Mouse (Mus musculus) megakaryocyte, embryonic 14.5 days (primary cell): Measurements from ENCODE around the gene Thy1. TPM values are rescaled to one million over a fixed set of nuclear protein-coding genes. Genes with fewer than 3 reads are reported as not detected.

Source experiments
- H3K27me3 ChIP-seq: replicated peaks from 2 replicates; pipeline ENCODE3; 2012; ENCODE audit warnings: inconsistent platforms
- H3K36me3 ChIP-seq: replicated peaks from 2 replicates; pipeline ENCODE3; 2012; ENCODE audit warnings: low read length, inconsistent platforms, mixed read lengths
- H3K4me1 ChIP-seq: 2 replicates; pipeline ENCODE4 v1.6.1; 2012; ENCODE audit warnings: inconsistent platforms
- H3K4me3 ChIP-seq: replicated peaks from 2 replicates; pipeline ENCODE3; 2012; ENCODE audit warnings: moderate library complexity, mild to moderate bottlenecking, inconsistent platforms
- H3K9me3 ChIP-seq: 2 replicates; pipeline ENCODE4 v1.6.1; 2012; ENCODE audit warnings: inconsistent platforms
- FLI1 ChIP-seq: IDR thresholded peaks from 2 replicates; pipeline ENCODE4 v1.6.1; 2012; ENCODE audit warnings: low read length, inconsistent platforms, mixed read lengths
- GATA1 ChIP-seq: IDR thresholded peaks from 3 replicates; pipeline ENCODE4 v1.6.1; 2012; ENCODE audit warnings: mixed read lengths, low read length, inconsistent platforms, borderline replicate concordance
- polyA plus RNA-seq: library from polyadenylated mRNA; stranded (reverse); fragments of >175 nt; gene quantifications from 2 replicates; pipeline ENCODE4 v1.2.3, GENCODE M21; 2012; ENCODE audit warnings: low replicate concordance; ENCODE audit not compliant: insufficient read depth

Gene Thy1
- polyA plus RNA-seq, 1 experiment: 0.17 TPM

DNA sequence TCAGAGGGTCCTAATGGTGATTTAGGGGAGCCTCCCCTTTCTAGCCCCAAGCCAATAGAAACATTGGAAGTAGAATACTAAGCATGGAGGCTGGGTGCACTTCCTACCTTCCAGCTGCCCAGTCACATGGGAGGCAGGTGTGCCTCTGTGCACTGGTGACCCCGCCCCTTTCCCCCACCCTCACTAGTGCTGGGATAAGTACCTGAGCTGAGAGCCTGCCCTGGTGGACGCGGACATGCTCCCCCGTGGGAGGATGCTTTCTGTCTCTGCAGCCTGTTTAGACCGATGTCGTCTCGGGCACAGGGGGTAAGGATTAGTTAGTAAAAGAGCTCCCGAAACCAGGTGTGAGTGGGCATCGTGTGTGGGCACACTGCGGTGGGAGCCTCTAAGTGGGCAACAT, 43.8 kb downstream of the Thy1 start:
- Histone ChIP-seq H3K36me3 (peaks cover 13% of the 10 kb centered on the region), H3K4me1 (peaks cover 74% of the 10 kb centered on the region), H3K27me3 (peaks cover 43% of the 10 kb centered on the region), H3K9me3 (no peaks in the 10 kb centered on the region), H3K4me3 (no peak overlapping the region)
- TF ChIP-seq FLI1: no peak
- TF ChIP-seq GATA1: no peak

DNA sequence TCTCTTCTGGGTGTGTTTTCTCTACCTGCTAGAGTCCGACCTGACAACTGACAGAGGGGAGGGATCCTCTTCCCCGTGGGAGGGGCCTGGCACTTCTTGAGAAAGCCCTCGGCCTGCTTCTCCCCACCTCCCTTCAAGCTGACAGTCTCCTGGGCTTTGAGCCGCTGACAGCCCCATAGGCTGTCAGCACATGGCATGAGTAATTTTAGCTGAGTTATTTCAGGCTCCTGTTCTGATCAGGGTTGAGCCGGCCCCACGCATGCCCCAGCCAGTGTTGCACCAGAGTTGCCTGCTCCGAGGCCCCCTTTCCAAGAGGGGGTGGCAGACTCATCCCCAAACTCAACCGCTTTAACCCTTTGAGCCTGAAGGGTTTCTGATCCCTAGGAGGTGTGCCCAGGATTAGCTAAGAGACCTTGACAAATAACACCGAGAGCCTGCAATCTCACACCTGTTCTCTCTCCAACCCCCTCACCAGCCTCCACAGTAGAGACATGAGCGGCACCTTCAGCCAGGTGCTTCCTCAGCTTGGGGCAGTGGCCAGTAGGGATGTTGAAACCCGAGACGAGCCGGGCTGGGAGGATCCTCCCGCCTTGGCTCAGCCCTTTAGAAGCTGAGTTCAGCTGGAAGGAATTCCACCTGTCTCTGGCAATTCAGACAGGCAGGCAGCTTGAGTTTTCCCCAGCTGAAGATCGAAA, 44.7 kb downstream of the Thy1 start:
- H3K36me3 ChIP-seq: peaks cover 21% of the 10 kb centered on the region
- no peak for TF ChIP-seq FLI1
- H3K9me3 ChIP-seq: no peaks in the 10 kb centered on the region
- peaks cover 35% of the 10 kb centered on the region for H3K27me3 ChIP-seq
- peaks cover 73% of the 10 kb centered on the region for H3K4me1 ChIP-seq
- H3K4me3 ChIP-seq: no peak overlapping the region

DNA sequence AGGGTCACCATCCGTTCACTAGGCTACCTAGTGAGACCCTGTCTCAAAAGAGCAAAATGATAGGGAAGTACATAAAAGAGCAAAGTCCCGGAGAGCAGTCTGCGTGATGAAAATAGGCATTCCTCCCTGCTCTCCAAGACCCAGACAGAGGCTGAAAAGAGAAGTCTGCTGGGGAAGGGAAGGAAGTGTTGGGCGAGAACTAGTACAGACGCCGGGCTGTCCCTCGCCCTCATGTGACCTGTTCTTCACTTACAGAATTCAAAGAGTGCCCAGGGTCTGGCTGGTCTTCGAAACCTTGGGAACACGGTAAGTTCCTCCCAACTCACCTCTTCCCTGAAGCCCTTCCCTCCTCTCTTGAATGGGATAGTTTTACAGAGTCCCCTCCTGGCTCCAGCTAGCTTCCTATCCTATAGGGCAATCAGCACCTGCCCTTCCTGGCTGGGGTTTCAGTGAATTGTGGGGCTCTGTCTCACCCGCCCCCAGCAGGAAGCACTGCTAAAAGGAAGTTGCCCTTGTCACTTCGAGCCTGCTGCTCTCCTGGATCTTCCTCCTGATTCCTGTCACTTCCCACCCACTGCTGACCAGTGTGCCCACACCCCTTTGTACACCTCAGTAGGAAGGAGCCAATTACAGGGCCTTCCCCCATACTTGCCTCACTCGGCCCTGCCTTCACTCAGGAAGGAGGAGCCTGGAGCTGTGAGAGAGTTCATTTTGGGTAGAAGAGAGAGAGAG, 45.9 kb downstream of the Thy1 start:
- H3K9me3 ChIP-seq: no peaks in the 10 kb centered on the region
- peaks cover 28% of the 10 kb centered on the region for H3K36me3 ChIP-seq
- H3K4me3 ChIP-seq: peak overlapping the region; percentile 82
- H3K4me1 ChIP-seq: peaks cover 67% of the 10 kb centered on the region
- no peak for TF ChIP-seq GATA1
- no peak for TF ChIP-seq FLI1
- H3K27me3 ChIP-seq: peaks cover 24% of the 10 kb centered on the region

DNA sequence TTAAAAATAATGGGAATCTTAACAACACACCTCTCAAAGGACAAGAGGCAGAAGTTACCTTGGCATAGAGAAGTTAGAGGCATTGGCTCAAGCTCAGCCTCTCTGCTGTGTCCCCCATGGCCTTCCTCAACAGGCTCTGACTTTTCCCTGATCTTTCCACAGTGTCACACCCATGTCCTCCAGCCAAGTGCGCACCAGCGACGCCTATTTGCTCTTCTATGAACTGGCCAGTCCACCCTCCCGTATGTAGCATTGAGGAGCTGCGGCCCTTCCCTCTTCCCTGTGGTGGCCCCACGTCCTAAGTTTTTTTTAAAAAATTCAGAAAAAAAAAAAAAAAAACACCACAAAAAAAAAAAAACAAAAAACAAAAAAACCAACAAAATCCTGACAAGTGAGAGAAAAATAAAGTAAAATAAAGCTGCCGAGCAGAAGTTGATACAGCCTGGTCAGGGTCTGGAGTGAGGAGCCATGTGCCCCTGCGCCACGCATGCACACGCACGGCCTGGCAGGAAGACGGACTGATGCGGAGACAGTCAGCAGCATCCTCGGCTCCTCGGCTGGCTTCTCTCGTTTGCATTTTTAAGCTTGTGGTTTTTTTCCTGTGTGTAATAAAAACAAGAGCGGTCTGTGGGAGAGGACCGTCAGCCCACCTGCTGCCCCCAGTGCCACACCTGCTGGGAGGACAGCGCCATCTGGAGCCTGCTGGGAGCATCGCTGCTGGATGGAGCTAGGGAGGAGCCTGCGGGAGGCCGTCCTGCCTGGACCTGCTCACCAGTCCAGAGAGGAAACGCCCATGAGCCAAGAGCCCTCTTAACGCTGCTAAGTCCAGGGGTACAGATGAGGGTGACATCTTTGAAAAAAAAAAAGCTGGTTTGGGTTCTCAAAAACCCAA, 50.7 kb downstream of the Thy1 start:
- Histone ChIP-seq H3K36me3 (peaks cover 28% of the 10 kb centered on the region), H3K4me3 (peak overlapping the region; percentile 46), H3K9me3 (no peaks in the 10 kb centered on the region), H3K27me3 (no peaks in the 10 kb centered on the region), H3K4me1 (peaks cover 42% of the 10 kb centered on the region)
- no peak for TF ChIP-seq GATA1
- no peak for TF ChIP-seq FLI1

DNA sequence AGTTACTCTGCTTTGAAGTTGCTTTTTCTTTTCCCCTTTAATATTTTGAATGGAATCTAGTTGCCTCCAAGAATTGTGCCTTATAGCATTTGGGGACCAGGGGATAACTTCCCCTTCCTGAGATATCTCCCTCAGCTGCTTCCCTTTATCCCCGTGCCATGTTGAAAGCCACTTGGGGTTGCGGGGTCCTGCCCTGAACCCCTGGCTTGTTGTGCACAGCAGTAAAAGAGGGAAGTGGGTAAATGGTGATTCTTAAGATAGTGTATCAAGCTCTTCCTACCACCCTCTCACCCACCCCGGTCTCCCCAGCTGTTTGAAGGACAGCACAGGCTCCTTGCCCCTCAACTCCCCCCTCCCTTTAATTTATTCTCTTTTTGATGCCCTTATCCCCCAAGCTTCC, 51.6 kb downstream of the Thy1 start:
- Histone ChIP-seq H3K4me1 (peaks cover 34% of the 10 kb centered on the region), H3K9me3 (no peaks in the 10 kb centered on the region), H3K27me3 (no peaks in the 10 kb centered on the region), H3K4me3 (no peak overlapping the region), H3K36me3 (peaks cover 28% of the 10 kb centered on the region)
- TF ChIP-seq FLI1: no peak
- no peak for TF ChIP-seq GATA1

DNA sequence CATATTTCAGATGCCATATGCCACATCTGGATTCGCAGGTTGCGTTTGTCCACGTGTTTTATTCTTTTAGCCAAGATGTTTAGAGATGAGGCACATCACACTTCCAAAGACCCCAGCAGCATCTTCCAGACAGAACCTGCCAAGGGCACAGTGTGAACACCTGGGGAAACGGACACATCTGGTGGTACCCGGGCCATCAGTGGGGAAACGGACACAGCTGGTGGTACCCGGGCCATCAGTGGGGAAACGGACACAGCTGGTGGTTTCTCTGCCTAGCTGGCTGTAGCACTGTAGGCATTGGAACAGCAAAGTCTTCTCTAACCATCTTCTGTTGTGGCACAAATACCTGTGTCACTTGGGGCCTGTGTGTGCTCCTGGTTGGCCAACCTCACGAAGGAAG, 52.6 kb downstream of the Thy1 start:
- TF ChIP-seq GATA1 (no peak), FLI1 (no peak)
- H3K4me1 ChIP-seq: peaks cover 33% of the 10 kb centered on the region
- peaks cover 26% of the 10 kb centered on the region for H3K36me3 ChIP-seq
- no peaks in the 10 kb centered on the region for H3K9me3 ChIP-seq
- H3K4me3 ChIP-seq: no peak overlapping the region
- no peaks in the 10 kb centered on the region for H3K27me3 ChIP-seq

DNA sequence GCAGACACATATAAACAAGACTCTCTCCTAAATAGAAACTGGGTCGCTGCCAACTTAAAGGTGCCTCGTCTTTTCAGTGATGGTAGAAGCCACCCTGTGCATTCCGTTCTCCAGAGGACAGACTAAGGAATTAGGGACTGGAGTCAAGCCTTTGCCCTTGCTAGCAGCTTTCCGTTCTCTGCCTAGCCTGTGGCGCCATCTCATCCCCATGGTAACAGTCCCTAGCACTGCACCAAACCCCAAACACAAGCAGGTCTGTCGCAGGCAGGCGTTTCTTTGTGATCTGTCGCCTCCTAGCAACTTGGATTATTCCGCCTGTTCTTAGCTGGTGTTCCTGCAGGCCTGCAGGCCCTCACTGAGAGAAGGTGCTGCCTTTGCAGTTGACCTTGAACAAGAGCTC, 53.4 kb downstream of the Thy1 start:
- Histone ChIP-seq H3K4me1 (peaks cover 37% of the 10 kb centered on the region), H3K36me3 (peaks cover 21% of the 10 kb centered on the region), H3K9me3 (no peaks in the 10 kb centered on the region), H3K4me3 (no peak overlapping the region), H3K27me3 (no peaks in the 10 kb centered on the region)
- TF ChIP-seq FLI1 (no peak), GATA1 (no peak)

Other genes starting within 250 kb of the Thy1 start
- 1.6 and 3.3 TPM in 2 replicates for gene Usp2, start 23.6 kb downstream of the Thy1 start, polyA plus RNA-seq
- gene Mfrp, start 58.3 kb downstream of the Thy1 start, polyA plus RNA-seq: not detected in 2 replicates
- gene C1qtnf5, start 63.9 kb downstream of the Thy1 start, polyA plus RNA-seq: not detected in 2 replicates
- gene Gm49380, start 70.1 kb downstream of the Thy1 start, polyA plus RNA-seq: not detected in 2 replicates
- gene Rnf26, start 70.1 kb downstream of the Thy1 start, polyA plus RNA-seq: 4.3 and 22.2 TPM in 2 replicates
- not detected in 2 replicates for gene Mcam, start 91.1 kb downstream of the Thy1 start, polyA plus RNA-seq
- 2.4 and 3.9 TPM in 2 replicates for gene Cbl, start 190.7 kb downstream of the Thy1 start, polyA plus RNA-seq
- gene Ccdc153, start 197.3 kb downstream of the Thy1 start, polyA plus RNA-seq: not detected in 2 replicates
- gene Pdzd3, start 208.1 kb downstream of the Thy1 start, polyA plus RNA-seq: 0.35 TPM in 1 of 2 replicates, not detected in the other
- 5.5 and 12.5 TPM in 2 replicates for gene Nlrx1, start 225.2 kb downstream of the Thy1 start, polyA plus RNA-seq
- gene Abcg4, start 245.2 kb downstream of the Thy1 start, polyA plus RNA-seq: 0.19 TPM in 1 of 2 replicates, not detected in the other